Mouse (Mus musculus): ENCODE measurements around the gene Chst2. TPM values are rescaled to one million over a fixed set of nuclear protein-coding genes. Genes with fewer than 3 reads are reported as not detected.

Chst2 gene
- polyA plus RNA-seq (2012; rRNA removed) (0.21 and 0.24 TPM in 2 replicates), polyA plus RNA-seq (2014; fragmentation: Nextera tagmentation; extraction: Ambion mirVana) (0.24 and 0.36 TPM in 2 replicates)

DNA sequence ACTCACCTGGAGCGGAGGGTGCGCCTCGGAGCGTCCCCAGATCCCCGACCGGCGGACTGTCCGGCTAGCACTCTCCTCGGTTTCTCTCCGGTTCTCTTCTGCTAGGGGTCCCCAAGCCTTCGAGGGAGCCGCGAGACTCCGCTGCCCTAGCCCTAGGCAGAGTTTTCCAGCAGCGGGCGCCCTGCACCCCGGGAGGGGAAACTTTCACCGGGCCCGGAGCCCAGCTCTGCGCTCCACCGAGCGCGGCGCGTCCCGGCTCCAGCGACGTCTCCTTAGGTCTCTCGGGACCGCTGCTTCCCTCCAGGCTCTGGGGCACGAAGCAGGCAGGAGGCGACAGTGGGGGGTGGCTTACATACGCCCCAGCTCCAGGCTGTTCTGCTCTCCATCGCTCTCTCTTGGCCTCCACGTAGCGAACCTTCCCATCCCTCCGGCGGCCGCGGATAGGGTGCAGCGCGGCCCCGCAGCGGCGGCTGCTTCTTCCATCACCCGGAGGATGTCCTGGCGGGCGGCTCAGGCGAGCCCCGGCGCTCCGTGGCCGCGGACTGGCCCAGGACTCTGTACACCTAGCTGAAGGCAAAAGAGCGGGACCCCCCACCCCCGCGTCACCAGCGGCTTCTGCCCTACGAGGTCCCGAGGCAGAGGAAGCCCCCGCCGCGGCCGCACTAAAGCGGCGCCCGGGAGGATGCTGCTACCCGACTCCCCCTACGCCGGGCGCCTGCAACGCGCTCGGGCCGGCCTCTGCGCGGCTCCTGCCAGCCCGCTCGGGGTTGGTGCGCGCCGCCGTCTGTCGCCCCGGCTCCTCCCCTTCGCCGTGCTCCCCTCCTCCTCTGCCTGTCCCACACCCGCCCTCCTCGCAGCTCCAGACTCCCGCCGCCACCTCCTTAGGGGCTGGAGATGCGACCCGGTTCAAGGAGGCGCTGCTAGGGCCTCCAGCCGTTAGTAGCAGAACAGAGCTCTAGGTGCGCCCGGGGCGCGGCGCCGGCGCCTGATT is at the start of gene Chst2:
Chst2 (minus strand) TSS at position 152 of the 991 bp plus-strand sequence.
- Histone ChIP-seq H3K9ac (replicated peaks) (no peak within 1 kb of the TSS), H3K9me3 (ENCODE audit: control insufficient read depth, low read length) (no peaks in the 10 kb centered on the region), H3K4me3 (ENCODE audit: insufficient read depth in 1 of 2, low read depth in 2 of 2, low read length in 2 of 2) (peak within 1 kb of the TSS; percentile 43 to 45), H3K27ac (no peak within 1 kb of the TSS), H3K4me2 (ENCODE audit: low read depth) (peak within 1 kb of the TSS; percentile 58), H3K36me3 (replicated peaks; ENCODE audit: control insufficient read depth, insufficient read depth, low read depth) (no peaks in the 10 kb centered on the region), H3K4me1 (replicated peaks; ENCODE audit: control insufficient read depth in 2 of 2, insufficient read depth in 2 of 2, low read length in 1 of 2) (no peaks in the 10 kb centered on the region), H3K27me3 (ENCODE audit: control insufficient read depth, insufficient read depth, low read length) (peaks cover 47% of the 10 kb centered on the region)
- WGBS (ENCODE audit: insufficient replicate concordance): 1% methylated on average over 101 of the region's 102 CpGs
- ATAC-seq (ENCODE audit: insufficient read depth) (peak; percentile 73), DNase-seq (ENCODE audit: low read depth in 3 of 3, low spot score in 3 of 3) (no peak)
- no peak for TF ChIP-seq CTCF (IDR thresholded peaks at IDR 0.05; ENCODE audit: low read depth)
- TF ChIP-seq EP300 (IDR thresholded peaks at IDR 0.05; ENCODE audit: low read depth): no peak

DNA sequence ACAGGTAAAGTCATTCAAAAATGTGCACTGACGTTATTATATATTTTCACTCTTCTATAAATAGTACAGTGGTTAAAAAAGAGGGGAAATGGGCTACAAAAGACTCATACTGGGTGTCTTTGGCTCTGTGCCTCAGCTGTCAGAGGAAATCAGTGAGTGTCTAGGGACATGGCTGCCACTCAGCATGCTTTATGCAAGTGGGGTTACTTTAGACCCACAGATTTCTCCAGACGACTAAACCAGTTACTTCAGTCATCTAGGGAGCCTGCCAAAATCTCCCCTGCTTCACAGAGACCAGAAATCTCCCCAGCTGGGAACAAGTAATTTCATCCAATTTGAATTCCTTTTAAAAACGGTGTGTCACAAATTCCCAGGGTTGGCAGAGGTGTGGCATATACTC is 45.4 kb upstream of the Chst2 start:
- Histone ChIP-seq H3K4me2 (ENCODE audit: low read depth) (no peak overlapping the region), H3K4me1 (replicated peaks; ENCODE audit: control insufficient read depth in 2 of 2, insufficient read depth in 2 of 2, low read length in 1 of 2) (no peaks in the 10 kb centered on the region), H3K9ac (replicated peaks) (no peak overlapping the region), H3K27me3 (ENCODE audit: control insufficient read depth, insufficient read depth, low read length) (no peaks in the 10 kb centered on the region), H3K27ac (no peak overlapping the region), H3K9me3 (ENCODE audit: control insufficient read depth, low read length) (no peaks in the 10 kb centered on the region), H3K36me3 (replicated peaks; ENCODE audit: control insufficient read depth, insufficient read depth, low read depth) (no peaks in the 10 kb centered on the region), H3K4me3 (ENCODE audit: insufficient read depth in 1 of 2, low read depth in 2 of 2, low read length in 2 of 2) (no peak overlapping the region)
- ATAC-seq (ENCODE audit: insufficient read depth) (no peak), DNase-seq (ENCODE audit: low read depth in 3 of 3, low spot score in 3 of 3) (no peak)
- WGBS (ENCODE audit: insufficient replicate concordance): 60% methylated on average over 3 of the region's 3 CpGs
- TF ChIP-seq CTCF (IDR thresholded peaks at IDR 0.05; ENCODE audit: low read depth) (no peak), EP300 (IDR thresholded peaks at IDR 0.05; ENCODE audit: low read depth) (no peak)

DNA sequence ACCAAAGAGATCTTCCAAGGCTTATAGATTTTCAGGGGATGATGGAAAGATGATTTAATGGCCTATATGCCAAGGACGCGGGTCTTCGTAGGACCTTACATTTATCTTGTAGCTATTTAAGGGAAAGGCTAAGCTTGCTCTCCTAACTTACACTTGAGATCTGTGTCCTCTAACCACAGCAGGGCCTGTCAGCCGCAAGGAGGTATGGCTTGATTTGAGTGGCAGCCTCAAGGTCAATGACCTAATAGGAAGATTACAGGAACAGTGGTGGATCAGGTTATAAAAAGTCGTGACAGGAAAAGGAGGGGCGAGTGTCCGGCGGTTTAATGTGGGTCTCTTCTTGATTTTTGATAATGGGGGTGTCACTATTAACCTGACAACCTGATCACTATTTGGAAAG is 44.1 kb upstream of the Chst2 start:
- WGBS (ENCODE audit: insufficient replicate concordance): 85% methylated on average over 8 of the region's 8 CpGs
- H3K4me3 ChIP-seq (ENCODE audit: insufficient read depth in 1 of 2, low read depth in 2 of 2, low read length in 2 of 2): no peak overlapping the region
- no peak for TF ChIP-seq EP300 (IDR thresholded peaks at IDR 0.05; ENCODE audit: low read depth)
- no peak for TF ChIP-seq CTCF (IDR thresholded peaks at IDR 0.05; ENCODE audit: low read depth)

DNA sequence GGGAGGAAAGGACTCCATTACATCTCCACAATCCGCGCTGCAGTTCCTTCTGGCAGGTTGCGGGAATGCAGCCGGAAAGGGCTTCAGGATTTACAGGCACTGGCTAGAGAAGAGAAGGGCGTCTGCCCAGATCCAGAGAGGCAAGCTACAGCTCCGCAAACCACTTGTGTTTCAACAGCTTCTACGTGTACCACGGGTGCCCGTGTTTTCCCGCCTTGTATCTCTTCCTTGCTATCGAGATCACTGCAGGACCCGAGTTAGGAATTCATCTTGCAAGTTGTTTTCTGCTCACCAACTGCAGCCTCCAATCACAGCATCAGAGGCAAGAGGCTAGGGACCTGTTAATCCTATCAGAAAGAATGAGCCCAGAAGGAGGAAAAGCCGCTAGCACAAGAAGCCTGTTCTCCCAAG is 35.8 kb upstream of the Chst2 start:
- H3K9me3 ChIP-seq (ENCODE audit: control insufficient read depth, low read length): no peaks in the 10 kb centered on the region
- 19% methylated on average over 13 of the region's 13 CpGs for WGBS (ENCODE audit: insufficient replicate concordance)
- H3K27ac ChIP-seq: no peak overlapping the region
- DNase-seq (ENCODE audit: low read depth in 3 of 3, low spot score in 3 of 3) (no peak), ATAC-seq (ENCODE audit: insufficient read depth) (no peak)
- no peak overlapping the region for H3K9ac ChIP-seq (replicated peaks)
- H3K4me2 ChIP-seq (ENCODE audit: low read depth): no peak overlapping the region
- no peak for TF ChIP-seq EP300 (IDR thresholded peaks at IDR 0.05; ENCODE audit: low read depth)
- TF ChIP-seq CTCF (IDR thresholded peaks at IDR 0.05; ENCODE audit: low read depth): no peak
- no peaks in the 10 kb centered on the region for H3K36me3 ChIP-seq (replicated peaks; ENCODE audit: control insufficient read depth, insufficient read depth, low read depth)
- H3K27me3 ChIP-seq (ENCODE audit: control insufficient read depth, insufficient read depth, low read length): no peaks in the 10 kb centered on the region; the same call in 1 of the 2 replicates
- H3K4me3 ChIP-seq (ENCODE audit: insufficient read depth in 1 of 2, low read depth in 2 of 2, low read length in 2 of 2): no peak overlapping the region
- H3K4me1 ChIP-seq (replicated peaks; ENCODE audit: control insufficient read depth in 2 of 2, insufficient read depth in 2 of 2, low read length in 1 of 2): no peaks in the 10 kb centered on the region

More for the DNA sequence above, 44.1 kb upstream of the Chst2 start:
- Histone ChIP-seq H3K4me2 (ENCODE audit: low read depth) (no peak overlapping the region), H3K27ac (no peak overlapping the region), H3K9me3 (ENCODE audit: control insufficient read depth, low read length) (no peaks in the 10 kb centered on the region), H3K36me3 (replicated peaks; ENCODE audit: control insufficient read depth, insufficient read depth, low read depth) (no peaks in the 10 kb centered on the region), H3K4me1 (replicated peaks; ENCODE audit: control insufficient read depth in 2 of 2, insufficient read depth in 2 of 2, low read length in 1 of 2) (no peaks in the 10 kb centered on the region), H3K27me3 (ENCODE audit: control insufficient read depth, insufficient read depth, low read length) (no peaks in the 10 kb centered on the region), H3K9ac (replicated peaks) (no peak overlapping the region)
- DNase-seq (ENCODE audit: low read depth in 3 of 3, low spot score in 3 of 3) (no peak), ATAC-seq (ENCODE audit: insufficient read depth) (no peak)

DNA sequence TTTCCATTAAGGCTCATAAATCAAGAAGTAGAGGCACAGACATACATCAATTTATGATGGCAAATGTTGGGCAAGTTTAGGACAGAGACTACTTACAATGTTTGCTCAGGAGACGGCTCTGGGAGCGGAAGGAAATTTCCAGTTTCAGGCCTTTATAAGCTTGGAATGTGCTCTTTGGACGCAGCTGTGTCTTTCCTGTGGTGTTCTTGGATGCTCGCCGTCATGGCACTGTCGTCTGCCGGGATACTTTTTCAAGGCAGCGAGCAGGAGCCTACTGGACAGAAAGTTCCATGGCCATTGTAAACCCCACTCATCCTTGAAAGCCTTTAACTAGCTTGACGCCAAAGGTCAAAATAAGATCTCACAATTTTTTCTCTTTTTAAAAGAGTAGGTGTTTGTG is 31.4 kb upstream of the Chst2 start:
- TF ChIP-seq CTCF (IDR thresholded peaks at IDR 0.05; ENCODE audit: low read depth) (no peak), EP300 (IDR thresholded peaks at IDR 0.05; ENCODE audit: low read depth) (no peak)
- Histone ChIP-seq H3K27ac (no peak overlapping the region), H3K9me3 (ENCODE audit: control insufficient read depth, low read length) (no peaks in the 10 kb centered on the region), H3K4me1 (replicated peaks; ENCODE audit: control insufficient read depth in 2 of 2, insufficient read depth in 2 of 2, low read length in 1 of 2) (no peaks in the 10 kb centered on the region), H3K27me3 (ENCODE audit: control insufficient read depth, insufficient read depth, low read length) (no peaks in the 10 kb centered on the region), H3K4me3 (ENCODE audit: insufficient read depth in 1 of 2, low read depth in 2 of 2, low read length in 2 of 2) (no peak overlapping the region), H3K4me2 (ENCODE audit: low read depth) (no peak overlapping the region), H3K36me3 (replicated peaks; ENCODE audit: control insufficient read depth, insufficient read depth, low read depth) (no peaks in the 10 kb centered on the region), H3K9ac (replicated peaks) (no peak overlapping the region)
- DNase-seq (ENCODE audit: low read depth in 3 of 3, low spot score in 3 of 3) (no peak), ATAC-seq (ENCODE audit: insufficient read depth) (no peak)
- WGBS (ENCODE audit: insufficient replicate concordance): 75% methylated on average over 9 of the region's 9 CpGs

Measured in liver, embryonic 14.5 days (tissue).